Mouse (Mus musculus) T-helper 2 cell (primary cell): ENCODE results near the gene Calm3.

Experiments
- in situ Hi-C: fragments of 300-600 bp; cut with MboI, MseI; formaldehyde crosslinking; loops from one replicate; pipeline ENCODE4 v1.15.1; 2025; ENCODE audit warnings: high pct_unique_total_duplicates

The Calm3 gene

DNA sequence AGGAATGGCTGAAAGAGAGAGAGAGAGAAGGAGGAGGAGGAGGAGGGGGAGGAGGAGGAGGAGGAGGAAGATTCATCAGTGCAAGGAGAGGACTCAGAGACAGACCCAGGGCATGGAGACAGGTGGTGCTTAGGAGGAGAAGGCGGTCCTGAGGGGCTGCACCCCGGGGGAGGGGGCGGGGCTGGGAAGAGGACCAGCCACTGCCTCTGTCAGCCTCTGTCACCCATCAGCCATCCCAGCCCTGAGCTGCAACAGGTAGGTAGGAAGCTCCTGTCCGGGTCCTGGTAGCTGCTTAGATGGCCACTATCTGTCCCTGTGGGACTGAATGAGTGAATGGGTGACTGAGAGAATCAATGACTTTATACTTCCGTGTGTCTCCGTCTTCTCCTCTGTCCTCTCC, 30.3 kb downstream of the Calm3 start:
- in situ Hi-C loops = loop anchor here (25.0 kb wide), 1 partner anchor 956 kb away; the partner anchor contains the start of gene Nop53

DNA sequence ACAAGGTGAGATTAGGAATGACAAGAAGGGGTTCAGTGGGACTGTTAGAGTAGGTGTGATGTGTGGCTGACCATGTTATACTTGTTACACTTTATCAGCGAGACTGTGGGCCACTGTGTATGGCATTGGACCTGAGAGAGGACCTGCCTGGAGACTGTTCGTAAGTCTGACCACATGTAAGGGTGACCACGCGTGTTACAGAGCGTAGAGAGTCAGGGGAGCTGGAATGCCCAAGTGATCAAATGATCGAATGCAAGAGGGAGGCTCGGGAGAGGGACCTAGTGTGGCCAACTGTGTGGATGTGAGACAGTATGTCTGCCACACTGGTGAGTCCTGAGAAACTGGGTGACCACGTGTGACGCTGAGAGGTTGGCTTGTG, 31.6 kb downstream of the Calm3 start:
- in situ Hi-C loops = loop anchor here (25.0 kb wide), 1 partner anchor 955 kb away; the partner anchor contains the start of gene Nop53

DNA sequence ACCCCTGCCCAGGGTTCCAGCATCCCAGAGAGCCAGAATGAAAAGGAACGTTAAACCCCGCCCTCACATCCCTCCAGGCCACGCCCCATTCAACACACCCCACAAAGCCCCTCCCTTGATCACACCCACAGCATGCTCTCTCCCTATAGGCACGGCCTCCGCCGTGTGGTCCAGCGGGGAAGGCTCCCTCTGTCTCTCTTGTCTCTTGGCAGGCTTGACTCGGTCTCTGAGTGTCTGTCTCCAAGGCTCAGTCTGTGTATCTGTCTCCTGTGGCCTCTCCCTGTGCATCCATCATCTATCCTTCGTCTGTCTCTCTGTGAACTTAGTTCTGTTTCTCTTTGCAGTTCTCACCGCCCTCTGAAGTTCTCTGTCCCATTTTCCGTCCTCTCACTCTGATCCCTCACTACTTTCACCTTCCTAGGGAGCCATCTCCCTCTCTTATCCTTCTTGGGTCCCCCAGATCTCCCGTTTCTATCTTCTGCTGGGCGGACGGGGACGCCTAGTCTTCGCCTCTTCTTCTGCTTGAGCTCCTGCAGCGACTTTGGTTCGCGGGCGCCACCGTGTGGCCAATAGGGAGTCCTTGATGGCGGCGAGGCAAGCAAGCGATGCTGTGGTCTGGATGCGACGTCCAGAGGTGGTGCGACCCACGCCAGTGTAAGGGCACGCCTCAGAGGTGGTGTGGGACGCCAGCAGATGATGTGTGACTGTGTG, 32.1 kb downstream of the Calm3 start, which contains the start of gene Gng8:
TSS of gene Gng8 (plus strand) at position 146 of the 711 bp plus-strand sequence.
- in situ Hi-C loops = loop anchor here (25.0 kb wide), 1 partner anchor 954 kb away; the partner anchor contains the start of gene Nop53

DNA sequence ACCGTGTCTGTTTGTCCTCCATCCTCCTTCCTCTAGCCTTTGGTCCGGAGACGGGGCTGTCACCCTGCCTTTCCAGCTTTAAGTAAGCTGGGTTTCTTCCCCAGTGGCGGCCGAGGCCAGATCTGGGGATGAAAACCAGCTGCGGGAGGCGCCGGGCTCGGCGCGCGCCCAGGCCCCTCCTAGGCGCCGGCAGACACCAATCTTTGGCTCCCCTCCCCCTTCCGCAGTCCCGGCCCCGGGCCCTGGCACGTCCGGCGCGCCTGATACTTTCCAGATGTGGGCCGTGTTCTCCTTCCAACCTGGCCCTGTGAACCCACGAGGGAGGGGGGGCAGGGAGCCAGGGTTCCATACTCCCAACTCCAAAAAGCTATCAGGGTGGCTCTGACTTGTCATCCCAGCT, 33.0 kb downstream of the Calm3 start:
- in situ Hi-C loops = loop anchor here (25.0 kb wide), 1 partner anchor 954 kb away; the partner anchor contains the start of gene Nop53

DNA sequence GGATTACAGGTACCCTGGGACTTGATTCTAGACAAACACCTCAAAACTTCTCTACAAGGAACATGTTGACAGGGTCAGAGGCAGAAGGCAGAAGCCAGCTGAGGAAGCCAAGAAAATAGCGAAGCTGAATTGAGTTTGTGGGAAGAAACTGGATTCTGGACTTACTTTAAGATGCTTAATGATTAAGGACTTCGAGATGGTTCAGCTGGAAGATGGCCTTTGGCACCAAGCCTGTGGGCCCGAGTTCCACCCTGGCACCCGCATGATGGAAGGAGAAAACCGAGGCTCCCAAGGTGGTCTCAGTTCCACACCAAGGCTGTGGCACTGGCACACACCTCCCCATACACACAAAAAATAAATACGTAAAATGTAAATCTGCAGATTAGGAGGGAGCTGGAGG, 33.4 kb downstream of the Calm3 start:
- in situ Hi-C loops = loop anchor here (25.0 kb wide), 1 partner anchor 953 kb away; the partner anchor contains the start of gene Nop53

DNA sequence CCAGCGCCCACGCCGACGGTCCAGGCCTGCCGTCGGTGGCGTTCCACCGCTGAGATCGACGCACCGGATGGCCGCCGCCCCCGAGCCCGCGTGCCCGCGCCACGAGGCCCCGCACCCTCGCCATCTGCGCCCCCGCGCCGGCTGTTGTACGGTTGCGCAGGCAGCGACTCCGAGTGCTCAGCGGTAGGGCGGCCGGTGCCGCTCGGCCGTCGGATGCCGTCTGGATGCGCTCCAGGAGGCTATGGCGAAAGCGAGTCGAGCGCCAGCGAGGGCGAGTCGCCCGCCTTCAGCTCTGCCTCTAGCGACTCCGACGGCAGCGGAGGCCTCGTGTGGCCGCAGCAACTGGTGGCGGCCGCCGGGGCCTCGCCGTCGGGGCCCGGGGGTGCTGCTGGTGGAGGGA, 38.0 kb downstream of the Calm3 start:
- in situ Hi-C loops = loop anchor here (25.0 kb wide), 1 partner anchor 949 kb away; the partner anchor contains the start of gene Nop53

DNA sequence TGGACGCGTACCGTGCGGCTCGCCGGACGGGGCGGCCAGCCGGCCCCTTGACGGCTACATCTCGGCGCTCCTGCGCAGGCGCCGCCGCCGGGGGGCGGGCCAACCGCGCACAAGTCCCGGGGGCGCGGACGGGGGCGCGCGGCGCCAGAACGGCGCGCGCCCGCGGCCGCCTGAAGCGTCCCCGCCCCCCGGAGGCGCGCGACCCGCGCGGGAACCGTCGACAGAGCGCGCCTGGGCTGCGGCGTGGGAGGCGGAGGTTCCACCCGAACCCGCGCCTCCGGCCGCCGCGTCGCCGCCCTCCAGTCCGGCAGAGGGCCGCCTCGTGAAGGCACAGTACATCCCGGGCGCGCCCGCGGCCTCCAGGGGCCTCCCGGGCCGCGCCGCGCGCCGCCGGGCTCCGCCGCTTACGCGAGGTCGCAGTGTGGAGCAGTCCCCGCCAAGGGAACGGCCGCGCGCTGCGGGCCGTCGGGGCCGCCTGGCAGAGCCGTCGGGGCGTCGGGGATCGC, 38.6 kb downstream of the Calm3 start:
- in situ Hi-C loops = loop anchor here (25.0 kb wide), 1 partner anchor 948 kb away; the partner anchor contains the start of gene Nop53

DNA sequence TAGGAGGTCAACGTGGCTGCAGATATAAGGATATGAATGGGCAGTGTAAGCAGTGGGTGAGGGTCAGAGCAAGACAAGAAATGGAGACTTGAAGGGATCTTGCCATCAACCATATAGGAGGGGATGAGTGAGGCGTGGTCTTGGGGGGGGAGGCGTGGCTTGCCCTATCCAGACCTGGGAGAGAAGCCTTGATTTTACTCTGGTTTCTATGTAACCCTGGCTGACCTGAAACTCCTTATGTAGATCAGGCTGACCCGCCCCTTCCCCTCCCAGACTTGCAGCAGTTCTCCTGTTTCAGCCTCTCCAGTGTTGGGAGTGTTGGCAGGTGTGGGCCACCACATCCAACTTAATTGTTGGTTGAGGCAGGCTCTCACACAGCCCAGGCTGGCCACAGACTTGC, 39.6 kb downstream of the Calm3 start:
- in situ Hi-C loops = loop anchor here (25.0 kb wide), 1 partner anchor 947 kb away; the partner anchor contains the start of gene Nop53

DNA sequence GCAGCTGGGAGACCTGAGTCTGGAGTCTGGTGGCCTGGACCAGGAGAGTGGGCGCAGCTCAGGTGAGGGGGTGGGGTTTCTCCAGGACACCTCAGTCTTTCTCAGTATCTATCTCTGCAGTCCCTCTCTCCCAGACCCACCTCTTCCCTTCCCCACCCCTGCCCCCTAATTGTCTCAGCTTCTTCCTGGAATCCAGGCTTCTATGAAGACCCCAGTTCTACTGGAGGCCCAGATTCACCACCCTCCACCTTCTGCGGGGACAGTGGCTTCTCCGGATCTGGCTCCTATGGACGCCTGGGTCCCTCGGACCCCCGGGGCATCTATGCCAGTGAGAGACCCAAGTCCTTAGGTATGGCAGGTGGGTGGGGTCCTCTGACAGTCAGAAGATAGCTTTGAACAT, 40.8 kb downstream of the Calm3 start:
- in situ Hi-C loops = loop anchor here (25.0 kb wide), 1 partner anchor 946 kb away; the partner anchor contains the start of gene Nop53

DNA sequence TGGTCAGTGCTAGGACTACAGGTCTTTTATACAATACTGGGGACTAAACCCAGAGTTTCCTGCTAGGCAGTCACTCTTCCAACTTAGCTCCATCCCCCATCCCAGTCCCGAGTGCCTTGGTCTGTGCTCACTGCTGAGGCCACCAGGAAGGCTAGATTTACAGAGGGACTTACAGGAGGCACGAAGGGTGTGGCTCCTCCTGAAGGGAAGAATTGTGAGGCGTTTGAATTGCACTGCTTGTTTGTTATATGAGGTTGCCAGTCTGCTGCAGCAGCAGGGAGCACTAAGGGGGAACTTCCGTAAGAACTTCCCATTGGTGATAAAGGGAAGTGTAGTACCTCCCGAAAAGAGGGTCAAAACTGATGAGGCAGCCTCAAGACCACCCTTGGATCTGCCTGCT, 43.3 kb downstream of the Calm3 start:
- in situ Hi-C loops = loop anchor here (25.0 kb wide), 1 partner anchor 943 kb away; the partner anchor contains the start of gene Nop53

DNA sequence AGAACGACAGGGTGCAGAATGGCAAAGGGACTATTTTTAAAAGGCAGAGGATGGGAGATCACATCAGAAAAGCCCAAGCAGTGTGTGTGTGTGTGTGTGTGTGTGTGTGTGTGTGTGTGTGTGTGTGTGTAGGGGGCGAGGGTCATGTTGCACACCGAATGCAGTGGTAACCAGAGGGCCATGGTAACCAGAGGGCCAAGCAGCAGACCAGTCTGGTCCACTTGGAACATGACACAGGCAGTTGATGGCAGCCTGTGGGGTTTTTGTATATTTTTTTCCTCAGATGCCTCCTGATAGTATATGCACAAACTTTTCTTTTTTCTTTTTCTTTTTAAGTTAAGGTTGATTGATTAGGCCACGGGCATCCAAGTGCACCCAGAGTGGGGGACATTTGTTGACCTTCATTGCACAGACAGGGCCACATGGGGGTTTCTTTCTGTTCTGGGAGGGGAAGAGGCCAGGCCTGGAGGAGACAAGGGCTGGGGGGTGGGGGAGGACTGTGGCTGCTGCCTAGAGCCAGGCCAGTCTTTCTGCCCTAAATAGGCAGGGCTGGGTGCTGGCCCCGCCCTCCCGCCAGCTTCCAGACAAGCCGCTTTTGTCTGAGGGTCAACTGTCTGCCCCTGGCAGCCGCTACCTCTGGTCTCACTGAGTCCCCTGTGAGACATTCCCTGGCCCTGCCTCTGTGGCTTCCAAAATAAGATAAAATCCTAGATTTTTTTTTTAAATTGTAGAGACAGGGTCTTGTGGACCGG, 43.9 kb downstream of the Calm3 start:
- in situ Hi-C loops = loop anchor here (25.0 kb wide), 1 partner anchor 943 kb away; the partner anchor contains the start of gene Nop53

DNA sequence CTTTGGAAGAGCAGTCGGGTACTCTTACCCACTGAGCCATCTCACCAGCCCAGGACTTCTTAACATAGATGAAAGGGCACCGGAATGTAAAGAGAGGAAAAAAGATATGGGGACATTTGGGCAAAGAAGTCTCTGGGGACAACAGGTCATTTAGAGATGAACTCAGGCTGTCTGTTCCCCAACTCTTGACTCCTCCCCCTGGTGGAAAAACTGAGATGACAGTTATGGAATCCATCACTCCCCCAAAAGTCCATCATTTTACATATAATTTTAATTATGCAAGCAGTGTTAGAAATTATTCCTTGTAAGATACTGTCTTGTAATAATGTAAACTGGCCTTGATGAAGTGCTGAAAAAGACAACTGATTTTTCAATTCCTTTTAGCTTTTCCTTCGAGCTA, 46.2 kb downstream of the Calm3 start:
- in situ Hi-C loops = loop anchor here (25.0 kb wide), 1 partner anchor 940 kb away; the partner anchor contains the start of gene Nop53

DNA sequence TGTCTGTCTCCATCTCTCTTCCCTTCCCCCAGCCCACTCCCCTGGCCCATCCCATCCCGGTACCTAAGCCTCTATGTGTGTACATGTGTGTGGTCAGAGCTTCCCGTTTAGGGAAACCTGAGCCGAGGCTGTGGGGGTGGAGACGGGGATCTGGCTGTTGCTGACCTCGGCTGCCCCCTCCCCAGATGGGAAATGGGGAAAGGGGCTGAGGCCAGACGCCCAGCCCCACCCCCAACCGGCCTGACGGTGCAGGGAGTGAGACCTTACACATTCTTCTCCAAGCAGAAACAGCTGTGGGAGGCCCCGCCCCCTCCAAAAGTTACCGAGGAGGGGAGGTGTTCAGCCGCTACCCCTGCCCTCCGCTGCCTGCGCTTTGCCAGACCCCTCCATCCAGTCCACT, 47.3 kb downstream of the Calm3 start:
- in situ Hi-C loops = loop anchor here (25.0 kb wide), 1 partner anchor 939 kb away; the partner anchor contains the start of gene Nop53

DNA sequence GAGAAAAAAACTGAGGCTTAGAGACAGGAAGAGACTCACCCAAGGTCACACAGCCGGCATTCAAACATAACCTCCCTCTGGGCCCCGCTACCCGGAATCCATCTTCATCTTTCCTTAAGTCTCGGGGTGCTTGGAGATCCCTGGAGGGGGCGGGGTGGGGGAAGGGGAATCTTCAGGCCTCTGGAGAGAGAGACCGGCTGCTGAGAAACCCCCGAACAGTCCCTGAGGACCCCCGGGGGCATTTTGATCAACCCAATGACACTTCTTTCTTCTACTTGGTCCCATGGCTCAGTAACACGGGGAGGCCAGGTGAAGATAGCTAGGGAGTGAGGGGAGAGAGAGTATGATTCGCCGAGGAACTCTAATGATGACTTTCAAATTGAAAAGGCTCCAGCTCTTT, 47.9 kb downstream of the Calm3 start:
- in situ Hi-C loops = loop anchor here (25.0 kb wide), 1 partner anchor 939 kb away; the partner anchor contains the start of gene Nop53

DNA sequence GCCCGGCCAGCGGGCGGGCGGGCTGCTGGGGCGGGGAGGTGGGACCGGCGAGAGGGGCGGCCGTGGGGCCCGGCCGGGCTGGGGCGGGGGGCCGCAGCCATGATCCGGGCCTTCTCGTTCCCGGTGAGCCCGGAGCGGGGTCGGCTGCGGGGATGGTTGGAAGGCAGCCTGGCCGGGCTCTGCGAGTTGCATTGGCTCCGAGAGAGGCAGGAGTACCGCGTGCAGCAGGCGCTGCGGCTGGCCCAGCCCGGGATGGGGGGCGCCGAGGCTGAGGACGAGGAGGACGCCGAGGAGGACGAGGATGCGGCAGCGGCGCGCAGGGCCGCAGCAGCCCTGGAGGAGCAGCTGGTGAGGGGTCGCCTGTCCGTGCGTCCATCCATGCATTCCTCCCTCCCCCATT, 48.6 kb downstream of the Calm3 start:
- in situ Hi-C loops = loop anchor here (25.0 kb wide), 1 partner anchor 938 kb away; the partner anchor contains the start of gene Nop53

DNA sequence AGATGAGACGGTGACA, 48.8 kb downstream of the Calm3 start, which contains the start of gene Dact3:
TSS of gene Dact3 (plus strand) at position 8 of the 16 bp plus-strand sequence.
- in situ Hi-C loops = loop anchor here (25.0 kb wide), 1 partner anchor 938 kb away; the partner anchor contains the start of gene Nop53

DNA sequence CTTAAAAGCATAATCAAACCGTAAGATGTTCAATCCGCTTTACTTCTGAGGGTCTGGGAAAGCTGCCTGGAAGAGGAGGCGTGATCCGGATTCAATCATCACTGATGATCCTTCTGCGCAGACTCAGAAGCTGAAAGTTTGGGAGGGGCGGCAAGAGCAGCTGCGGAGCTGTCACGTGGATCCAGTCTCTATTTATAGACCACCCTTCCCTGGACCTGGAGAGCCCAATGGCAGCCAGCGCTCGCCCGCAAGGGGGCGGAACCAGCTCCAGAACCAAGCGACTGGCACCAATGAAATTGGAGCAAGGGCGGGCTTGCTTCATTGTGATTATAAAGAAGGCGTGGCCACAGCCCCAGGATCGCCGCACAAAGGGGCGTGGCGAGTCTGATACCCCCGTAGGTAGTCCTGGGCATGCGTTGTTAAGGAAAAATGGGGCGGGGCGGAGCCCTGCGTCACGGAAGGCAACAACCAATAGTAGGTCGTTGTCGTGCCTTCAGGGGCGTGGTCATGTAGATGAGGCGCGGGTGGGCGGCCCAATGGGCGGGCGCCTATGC, 49.1 kb downstream of the Calm3 start:
- in situ Hi-C loops = loop anchor here (25.0 kb wide), 1 partner anchor 938 kb away; the partner anchor contains the start of gene Nop53

DNA sequence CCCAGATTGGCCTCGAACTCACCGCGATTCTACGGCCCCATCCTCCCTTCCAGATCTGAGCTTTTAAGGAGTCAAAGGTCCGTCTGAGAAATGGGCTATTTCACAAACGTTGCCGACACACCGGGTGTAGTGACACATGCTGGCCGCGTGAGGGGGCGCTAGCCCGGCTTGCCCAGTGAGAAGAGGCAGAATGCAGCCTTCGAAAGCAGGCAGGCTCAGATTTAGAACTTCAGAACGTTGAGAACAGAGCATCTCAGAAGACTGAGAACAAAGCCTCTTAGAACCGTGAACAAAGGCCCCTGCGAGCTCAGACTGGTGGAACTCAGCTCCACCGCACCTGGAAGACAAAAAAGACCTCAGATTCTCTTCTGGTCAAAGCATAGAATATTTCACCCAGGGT, 49.7 kb downstream of the Calm3 start:
- in situ Hi-C loops = no loop called here

DNA sequence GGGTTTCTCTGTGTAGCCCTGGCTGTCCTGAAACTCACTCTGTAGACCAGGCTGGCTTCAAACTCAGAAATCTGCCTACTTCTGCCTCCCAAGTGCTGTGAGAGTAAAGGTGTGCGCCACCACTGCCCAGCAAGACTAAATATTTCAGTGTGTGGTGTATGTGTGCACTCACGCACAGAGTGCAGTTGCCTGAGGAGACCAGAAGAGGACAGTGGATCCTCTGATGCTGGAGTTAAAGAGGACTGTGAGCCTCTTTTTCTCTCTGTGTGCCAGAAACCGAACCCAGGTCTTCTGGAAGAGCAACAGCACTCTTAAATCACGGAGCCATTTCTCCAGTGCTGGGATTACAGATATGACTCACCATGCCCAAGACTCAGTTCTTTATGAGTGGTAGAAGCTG, 50.5 kb downstream of the Calm3 start:
- in situ Hi-C loops = no loop called here

DNA sequence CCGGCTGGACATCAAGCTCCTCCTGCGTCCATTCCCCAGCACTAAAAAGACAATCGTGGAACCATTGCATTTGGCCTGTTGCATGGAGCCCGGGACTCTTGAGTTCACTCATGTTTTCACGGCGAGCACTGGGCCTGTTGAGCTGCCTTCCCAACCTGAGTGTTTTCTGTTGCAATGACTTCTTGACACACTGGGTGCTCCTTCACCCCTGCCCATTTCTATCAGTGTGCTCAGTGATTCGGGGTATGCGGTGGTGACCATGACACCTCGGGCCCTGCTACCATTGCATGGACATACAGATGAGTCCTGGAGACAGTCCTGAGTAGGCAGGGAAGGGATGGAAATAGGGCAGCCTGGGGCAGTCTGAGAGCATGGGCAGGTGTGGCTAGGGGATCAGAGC, 51.4 kb downstream of the Calm3 start:
- in situ Hi-C loops = no loop called here

DNA sequence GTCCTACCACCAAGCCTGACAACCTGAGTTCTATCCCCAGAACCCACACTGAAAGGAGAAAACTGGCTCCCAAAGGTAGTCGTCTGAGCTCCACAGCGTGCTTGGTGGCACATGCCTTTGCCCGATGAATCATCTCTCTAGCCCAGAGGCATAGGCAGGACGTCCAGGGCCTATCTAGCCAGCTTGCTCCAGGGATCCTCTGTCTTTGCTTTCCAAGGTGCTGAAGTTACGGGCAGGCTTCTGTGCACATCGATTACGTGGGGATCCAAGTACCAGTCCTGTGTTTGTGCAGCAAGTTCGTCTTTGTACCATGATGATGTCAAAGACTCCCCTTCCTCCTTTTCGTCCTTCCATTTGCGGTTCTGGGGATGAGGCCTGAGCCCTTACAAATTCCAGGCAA, 52.3 kb downstream of the Calm3 start:
- in situ Hi-C loops = no loop called here

DNA sequence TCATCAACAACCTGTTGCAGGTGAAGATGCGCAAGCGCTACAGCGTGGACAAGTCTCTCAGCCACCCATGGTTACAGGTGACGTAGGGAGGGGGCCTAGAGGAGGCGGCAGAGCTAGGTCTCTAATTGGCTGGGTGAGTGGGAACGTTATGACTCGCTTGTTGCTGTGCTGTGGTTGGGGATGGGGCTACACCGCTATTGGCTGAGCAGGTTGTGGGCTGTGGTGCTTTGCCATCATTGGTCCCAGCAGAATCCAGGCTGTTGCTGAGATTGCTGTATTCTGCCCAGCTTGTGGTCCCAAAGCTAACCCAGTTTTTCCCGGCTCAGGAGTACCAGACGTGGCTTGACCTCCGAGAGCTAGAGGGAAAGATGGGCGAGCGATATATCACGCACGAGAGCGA, 54.4 kb downstream of the Calm3 start:
- in situ Hi-C loops = no loop called here
